Mouse (Mus musculus): ENCODE data around the gene Gm20388. TPM values are rescaled to one million over a fixed set of nuclear protein-coding genes. Genes with fewer than 3 reads are reported as not detected.

Gene Gm20388
- polyA plus RNA-seq, 1 experiment from 2014 or later, result not detected

DNA sequence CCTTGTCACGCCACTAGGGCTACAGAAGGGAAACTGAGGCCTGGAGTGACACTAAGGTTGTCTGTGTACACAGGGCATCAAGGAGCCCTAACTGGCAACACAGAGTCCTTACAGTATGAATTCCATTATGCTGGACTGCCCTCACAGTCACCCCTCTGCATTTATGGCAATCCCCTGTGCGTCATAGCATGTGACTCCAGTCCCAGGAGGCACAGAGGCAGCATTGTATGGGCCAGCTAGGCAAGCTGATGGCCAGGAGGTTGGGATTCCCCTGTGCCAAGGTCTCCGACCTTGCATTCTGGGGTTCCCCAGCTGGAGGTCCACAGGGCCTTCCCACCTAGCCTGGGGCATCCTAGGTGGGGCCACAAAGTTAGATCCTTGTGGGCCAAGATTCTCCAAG lies 2300.9 kb downstream of the Gm20388 start:
- no peak for ATAC-seq (ENCODE audit: insufficient number of reproducible peaks, insufficient read depth, low FRiP score, low TSS enrichment, low read depth)
- no peaks in the 10 kb centered on the region for H3K9me3 ChIP-seq
- H3K4me1 ChIP-seq, result peaks cover 12% of the 10 kb centered on the region
- H3K36me3 ChIP-seq, result no peaks in the 10 kb centered on the region
- WGBS, result 69% methylated on average over 3 of the region's 3 CpGs
- H3K27me3 ChIP-seq, result no peaks in the 10 kb centered on the region
- H3K4me2 ChIP-seq, result no peak overlapping the region
- no peak overlapping the region for H3K27ac ChIP-seq
- no peak overlapping the region for H3K9ac ChIP-seq
- H3K4me3 ChIP-seq, result no peak overlapping the region

DNA sequence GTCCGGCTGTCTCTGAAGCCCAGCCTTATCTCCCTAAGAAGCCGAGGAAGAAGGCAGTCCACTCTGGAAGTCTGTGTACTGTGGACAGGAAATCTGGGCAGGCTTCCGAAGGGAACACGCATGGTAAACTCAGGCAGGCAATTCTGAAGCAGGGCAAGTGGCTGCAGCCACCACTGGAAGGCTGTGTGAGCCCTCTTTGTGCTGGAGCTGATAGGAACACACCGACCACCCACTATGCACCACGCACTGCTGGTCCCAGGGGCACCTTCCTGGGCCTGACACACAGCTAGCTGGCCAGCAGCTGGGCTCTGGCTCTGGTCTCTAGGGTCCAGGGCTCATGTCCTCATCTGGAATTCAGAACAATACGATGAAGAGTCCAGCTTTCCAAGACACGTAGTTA lies 2305.0 kb downstream of the Gm20388 start:
- Histone ChIP-seq H3K9me3 (no peaks in the 10 kb centered on the region), H3K27ac (no peak overlapping the region), H3K4me3 (no peak overlapping the region), H3K27me3 (no peaks in the 10 kb centered on the region; the same call in 1 of the 2 replicates), H3K36me3 (no peaks in the 10 kb centered on the region), H3K4me2 (no peak overlapping the region), H3K9ac (no peak overlapping the region), H3K4me1 (peaks cover 16% of the 10 kb centered on the region)
- ATAC-seq (ENCODE audit: insufficient number of reproducible peaks, insufficient read depth, low FRiP score, low TSS enrichment, low read depth), result no peak
- 60% methylated on average over 8 of the region's 8 CpGs for WGBS

DNA sequence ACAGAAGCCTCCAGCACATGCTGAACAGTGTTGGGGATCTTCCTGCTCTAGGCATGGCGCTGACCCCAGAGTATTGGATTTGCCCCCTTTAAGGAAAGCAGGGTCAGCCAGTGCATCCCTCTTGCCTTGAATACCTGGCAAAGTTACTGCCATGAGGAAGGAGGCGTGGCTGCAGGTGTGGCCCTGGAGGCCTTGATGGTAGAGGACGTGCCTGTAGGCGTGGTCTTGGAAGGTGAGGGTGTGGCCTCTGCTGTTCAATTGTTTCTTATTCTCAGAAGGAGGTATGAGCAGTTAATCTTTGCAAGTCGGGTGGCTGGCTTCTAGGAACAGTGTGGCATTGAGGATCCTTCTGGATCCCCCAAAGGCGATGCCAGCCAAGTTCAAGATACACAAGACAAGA lies 2305.8 kb downstream of the Gm20388 start:
- Histone ChIP-seq H3K4me2 (no peak overlapping the region), H3K4me3 (no peak overlapping the region), H3K36me3 (no peaks in the 10 kb centered on the region), H3K27me3 (no peaks in the 10 kb centered on the region; the same call in 1 of the 2 replicates), H3K4me1 (peaks cover 16% of the 10 kb centered on the region), H3K9ac (no peak overlapping the region), H3K27ac (no peak overlapping the region), H3K9me3 (no peaks in the 10 kb centered on the region)
- WGBS, result 58% methylated on average over 6 of the region's 6 CpGs
- no peak for ATAC-seq (ENCODE audit: insufficient number of reproducible peaks, insufficient read depth, low FRiP score, low TSS enrichment, low read depth)

DNA sequence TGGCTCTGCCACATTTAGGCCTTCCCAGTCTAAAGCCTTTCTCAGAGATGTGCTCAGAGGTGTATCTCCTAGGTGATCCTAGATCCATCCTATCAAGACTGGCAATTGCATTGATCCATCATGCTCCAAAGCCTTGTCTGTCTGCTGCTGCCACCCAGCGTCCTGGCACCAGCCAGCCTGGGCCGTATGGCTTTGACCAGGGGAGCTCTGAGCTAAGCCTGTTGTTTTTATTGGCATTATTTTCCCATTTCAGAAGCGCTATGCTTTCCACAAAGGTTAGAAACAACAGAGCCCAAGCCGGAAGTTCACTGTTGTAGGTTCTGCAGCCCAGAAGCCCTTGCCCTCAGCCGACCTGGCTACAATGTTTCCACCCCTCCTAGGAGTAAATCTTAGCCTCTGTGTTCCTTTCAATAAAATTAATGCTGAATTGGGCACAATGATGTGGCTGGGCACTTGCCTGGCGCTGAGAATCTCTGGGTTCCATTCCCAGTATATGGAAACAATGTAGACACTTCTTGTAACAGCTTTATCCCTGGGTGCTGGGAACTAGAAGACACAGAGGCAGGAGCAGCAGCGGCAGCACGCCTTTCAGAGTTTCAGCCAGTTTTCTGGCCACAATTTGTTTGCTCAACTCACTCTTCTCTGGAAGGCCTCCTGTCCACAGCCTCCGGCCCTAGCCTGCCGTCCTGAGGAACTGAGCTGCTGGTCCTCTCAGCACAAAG lies 2307.0 kb downstream of the Gm20388 start:
- Histone ChIP-seq H3K36me3 (no peaks in the 10 kb centered on the region), H3K4me2 (no peak overlapping the region), H3K27ac (no peak overlapping the region), H3K4me3 (no peak overlapping the region), H3K9ac (no peak overlapping the region), H3K4me1 (peaks cover 16% of the 10 kb centered on the region), H3K27me3 (no peaks in the 10 kb centered on the region; the same call in 1 of the 2 replicates), H3K9me3 (no peaks in the 10 kb centered on the region)
- ATAC-seq (ENCODE audit: insufficient number of reproducible peaks, insufficient read depth, low FRiP score, low TSS enrichment, low read depth), result no peak
- WGBS, result 83% methylated on average over 10 of the region's 10 CpGs

DNA sequence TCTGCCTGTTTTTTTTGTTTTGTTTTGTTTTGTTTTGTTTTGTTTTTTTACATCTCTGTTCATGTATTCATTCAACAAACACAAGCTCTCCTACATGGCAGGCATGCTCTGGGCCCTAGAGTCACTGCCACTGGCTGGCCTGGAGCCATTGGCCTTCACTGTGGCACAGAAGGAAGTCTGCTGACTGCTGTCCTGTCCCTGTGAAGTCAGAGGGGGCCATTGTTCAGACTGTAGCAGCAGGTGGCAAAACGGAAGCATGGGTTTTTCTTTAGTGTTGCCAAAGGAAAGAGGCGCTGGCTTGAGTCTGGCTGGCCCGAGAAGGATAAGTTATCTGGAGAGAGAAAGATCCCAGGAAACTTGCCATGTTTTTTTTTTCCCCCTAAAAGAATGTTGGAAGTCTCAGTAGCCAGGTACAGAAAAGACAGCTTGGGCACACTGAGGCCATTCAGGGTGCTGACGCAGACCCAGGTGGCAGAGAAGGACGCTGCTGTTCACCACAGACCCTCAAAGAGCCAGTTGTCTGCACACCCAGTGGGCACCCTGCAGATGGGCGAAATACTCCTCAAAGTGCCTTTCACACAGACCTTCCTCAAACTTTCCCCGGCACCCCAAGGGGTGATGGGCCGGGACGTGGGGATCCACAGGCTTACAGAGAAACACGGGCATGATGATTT lies 2313.5 kb downstream of the Gm20388 start:
- H3K4me1 ChIP-seq, result peaks cover 15% of the 10 kb centered on the region
- H3K27ac ChIP-seq, result peak overlapping the region; percentile 55
- no peak overlapping the region for H3K4me3 ChIP-seq
- no peak overlapping the region for H3K4me2 ChIP-seq
- no peak overlapping the region for H3K9ac ChIP-seq
- H3K36me3 ChIP-seq, result no peaks in the 10 kb centered on the region
- peaks cover 28% of the 10 kb centered on the region for H3K27me3 ChIP-seq
- no peak for ATAC-seq (ENCODE audit: insufficient number of reproducible peaks, insufficient read depth, low FRiP score, low TSS enrichment, low read depth)
- 54% methylated on average over 10 of the region's 10 CpGs for WGBS
- no peaks in the 10 kb centered on the region for H3K9me3 ChIP-seq

DNA sequence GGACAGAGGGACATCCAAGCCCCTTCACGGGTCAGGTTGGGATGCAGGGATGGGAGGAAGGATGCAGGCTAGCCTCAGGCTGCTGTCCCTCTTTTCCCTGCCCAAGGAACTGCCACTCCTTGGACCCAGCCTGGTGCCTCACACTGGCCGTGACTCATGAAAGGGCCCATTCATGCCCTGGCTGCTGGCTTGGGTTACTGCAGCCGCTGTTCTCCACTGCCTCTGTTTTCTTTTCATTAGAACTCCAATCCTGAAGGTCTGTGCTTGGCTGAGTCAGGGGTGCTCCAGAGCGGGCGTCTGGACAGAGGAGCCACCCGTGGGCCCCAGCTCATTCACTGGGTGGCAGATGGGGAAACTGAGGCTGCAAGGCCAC lies 2314.0 kb downstream of the Gm20388 start:
- H3K4me1 ChIP-seq, result peaks cover 16% of the 10 kb centered on the region
- H3K36me3 ChIP-seq, result no peaks in the 10 kb centered on the region
- peak overlapping the region; percentile 55 for H3K27ac ChIP-seq
- no peak overlapping the region for H3K4me2 ChIP-seq
- peak; percentile 50 for ATAC-seq (ENCODE audit: insufficient number of reproducible peaks, insufficient read depth, low FRiP score, low TSS enrichment, low read depth)
- H3K9me3 ChIP-seq, result no peaks in the 10 kb centered on the region
- no peak overlapping the region for H3K4me3 ChIP-seq
- WGBS, result 30% methylated on average over 6 of the region's 6 CpGs
- H3K27me3 ChIP-seq, result peaks cover 33% of the 10 kb centered on the region
- H3K9ac ChIP-seq, result no peak overlapping the region

DNA sequence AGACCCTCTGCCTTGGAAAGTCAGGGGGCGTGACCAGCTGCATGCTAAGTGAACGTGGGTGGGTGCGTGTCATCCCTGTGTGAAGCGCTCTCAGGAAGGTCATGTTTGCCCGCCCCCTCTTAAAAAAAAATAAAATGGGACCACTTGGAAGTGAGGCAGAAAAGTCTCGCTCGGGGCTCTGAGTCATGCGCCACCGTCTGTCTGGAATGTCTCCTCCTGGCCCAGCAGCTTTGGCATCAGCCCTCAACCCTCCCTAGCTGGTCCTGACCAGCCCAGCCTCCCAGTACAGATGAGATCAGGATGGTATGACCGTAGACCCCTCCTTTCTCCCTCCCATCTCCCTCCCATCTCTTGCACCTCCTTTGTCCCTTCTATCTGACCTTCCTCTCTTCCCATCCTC lies 2314.8 kb downstream of the Gm20388 start:
- no peak for ATAC-seq (ENCODE audit: insufficient number of reproducible peaks, insufficient read depth, low FRiP score, low TSS enrichment, low read depth)

DNA sequence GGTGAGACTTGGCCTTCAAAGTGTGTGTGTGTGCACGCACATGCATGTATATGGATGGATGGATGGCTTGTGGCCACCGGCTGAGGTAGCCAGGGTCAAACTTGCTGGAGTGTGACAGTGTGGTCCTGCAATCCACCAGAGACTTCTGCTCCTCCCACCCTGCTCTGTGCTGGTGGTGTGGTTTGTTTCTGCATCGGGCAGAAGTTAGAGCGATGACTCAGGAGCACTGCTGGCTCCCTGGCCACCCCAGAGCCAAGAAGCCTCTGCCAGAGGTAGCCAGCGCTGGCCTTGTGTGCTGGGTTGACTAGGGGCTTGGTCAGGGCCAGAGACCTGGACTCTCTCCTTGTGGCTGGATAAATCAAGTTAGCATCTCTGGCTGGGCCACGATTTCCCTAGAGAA lies 2316.7 kb downstream of the Gm20388 start:
- no peak for ATAC-seq (ENCODE audit: insufficient number of reproducible peaks, insufficient read depth, low FRiP score, low TSS enrichment, low read depth)
- WGBS, result 79% methylated on average over 6 of the region's 6 CpGs
- H3K4me2 ChIP-seq, result no peak overlapping the region
- H3K4me3 ChIP-seq, result no peak overlapping the region
- no peaks in the 10 kb centered on the region for H3K36me3 ChIP-seq
- H3K4me1 ChIP-seq, result peaks cover 30% of the 10 kb centered on the region
- no peaks in the 10 kb centered on the region for H3K9me3 ChIP-seq
- H3K9ac ChIP-seq, result no peak overlapping the region
- H3K27ac ChIP-seq, result no peak overlapping the region
- H3K27me3 ChIP-seq, result peaks cover 61% of the 10 kb centered on the region

More for the DNA sequence above, 2314.8 kb downstream of the Gm20388 start:
- Histone ChIP-seq H3K4me2 (no peak overlapping the region), H3K36me3 (no peaks in the 10 kb centered on the region), H3K9me3 (no peaks in the 10 kb centered on the region), H3K4me3 (no peak overlapping the region), H3K4me1 (peaks cover 17% of the 10 kb centered on the region), H3K27me3 (peaks cover 42% of the 10 kb centered on the region), H3K27ac (peak overlapping the region; percentile 55), H3K9ac (no peak overlapping the region)
- WGBS, result 62% methylated on average over 10 of the region's 10 CpGs

DNA sequence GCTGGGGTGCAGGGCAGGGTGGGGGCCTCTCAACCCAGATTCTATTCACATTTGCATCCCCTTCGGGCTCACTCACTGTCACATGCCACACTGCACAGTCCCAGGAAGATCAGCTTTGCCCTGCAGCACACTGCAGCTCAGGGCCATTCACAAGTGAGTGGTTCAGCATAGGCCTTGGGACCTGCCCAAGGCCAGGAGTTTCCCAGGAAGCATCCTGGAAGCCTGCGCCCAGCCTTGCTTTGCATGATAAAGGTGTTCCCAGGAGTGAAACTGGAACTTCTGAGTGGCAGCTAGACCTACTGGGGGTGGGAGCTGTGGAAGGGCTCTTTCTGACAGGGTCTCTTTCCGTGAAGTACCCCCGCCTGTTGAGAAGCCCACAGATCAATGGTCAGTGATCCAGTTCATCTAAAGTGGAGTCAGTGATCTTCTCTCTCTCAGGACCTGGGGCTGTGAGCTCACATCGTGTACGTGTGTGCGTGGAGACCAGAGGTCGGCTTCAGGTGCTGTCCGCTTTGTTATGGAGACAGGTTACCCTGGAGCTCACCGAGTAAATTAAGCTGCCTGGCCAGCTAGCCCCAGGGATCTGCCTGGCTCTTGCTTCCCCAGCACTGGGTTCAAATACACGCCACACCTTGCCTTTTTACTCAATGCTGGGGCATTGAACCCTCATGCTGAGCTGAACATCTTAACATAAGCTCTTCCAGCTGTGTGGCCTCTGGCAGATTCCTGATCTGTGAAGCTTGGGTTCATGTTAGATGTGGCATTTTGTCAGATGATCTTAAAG lies 2318.3 kb downstream of the Gm20388 start:
- peaks cover 63% of the 10 kb centered on the region for H3K27me3 ChIP-seq
- ATAC-seq (ENCODE audit: insufficient number of reproducible peaks, insufficient read depth, low FRiP score, low TSS enrichment, low read depth), result no peak
- H3K36me3 ChIP-seq, result no peaks in the 10 kb centered on the region
- H3K9ac ChIP-seq, result no peak overlapping the region
- no peak overlapping the region for H3K27ac ChIP-seq
- H3K4me1 ChIP-seq, result peaks cover 35% of the 10 kb centered on the region
- no peak overlapping the region for H3K4me2 ChIP-seq
- WGBS, result 43% methylated on average over 11 of the region's 11 CpGs
- no peaks in the 10 kb centered on the region for H3K9me3 ChIP-seq
- H3K4me3 ChIP-seq, result no peak overlapping the region

DNA sequence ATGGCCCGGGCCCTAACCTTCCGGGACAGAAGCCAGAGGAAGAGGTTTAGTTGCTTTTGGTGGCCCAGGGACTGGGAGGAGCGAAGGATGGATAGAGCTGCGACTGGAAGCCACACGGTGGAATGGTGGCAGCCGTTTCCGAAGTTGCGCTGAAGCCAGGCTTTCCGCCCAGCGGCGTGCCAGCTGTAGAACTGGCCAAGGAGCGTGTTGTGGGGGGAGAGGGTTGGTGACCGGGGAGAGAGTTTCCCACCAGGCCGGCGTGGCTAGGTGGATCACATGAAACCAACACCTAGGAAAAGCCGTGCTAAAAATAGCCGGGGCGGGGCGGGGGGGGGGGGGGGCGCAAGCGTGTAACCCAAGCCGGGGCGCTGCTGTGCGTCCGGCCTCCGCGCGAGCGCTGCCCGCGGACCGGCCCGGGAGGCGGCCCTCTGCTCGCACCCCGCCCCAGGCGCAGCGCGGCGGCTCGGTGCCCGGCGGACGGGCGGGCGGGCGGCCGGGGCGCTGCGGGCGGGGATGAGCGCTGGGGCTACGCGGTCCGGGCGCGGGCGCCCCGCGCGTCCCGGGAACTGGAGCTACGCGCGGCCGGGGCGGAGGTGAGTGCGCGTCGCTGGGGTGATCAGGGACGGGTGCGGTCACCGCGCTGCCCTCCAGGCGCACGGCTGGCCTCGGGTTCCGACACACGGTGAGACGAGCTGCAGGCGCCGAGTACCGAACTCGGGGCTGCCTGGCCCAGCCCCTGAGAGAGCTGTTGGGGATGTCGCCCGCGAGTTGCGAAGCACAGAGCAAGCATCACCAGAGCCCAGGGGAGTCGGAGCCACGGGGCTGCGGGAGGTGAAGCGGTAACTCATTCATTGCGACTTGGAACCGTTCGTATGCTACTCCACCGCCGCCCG lies 2319.4 kb downstream of the Gm20388 start:
- Histone ChIP-seq H3K9ac (peak overlapping the region; percentile 78), H3K4me2 (peak overlapping the region; percentile 97), H3K4me3 (peak overlapping the region; percentile 62), H3K9me3 (no peaks in the 10 kb centered on the region), H3K36me3 (no peaks in the 10 kb centered on the region), H3K27me3 (peaks cover 63% of the 10 kb centered on the region), H3K4me1 (peaks cover 39% of the 10 kb centered on the region), H3K27ac (peak overlapping the region; percentile 55; the same call in 1 of the 2 replicates)
- WGBS, result under 1% methylated on average over 87 of the region's 98 CpGs
- ATAC-seq (ENCODE audit: insufficient number of reproducible peaks, insufficient read depth, low FRiP score, low TSS enrichment, low read depth), result 0 out of 2 replicates have a peak, but pooled peaks have one; percentile 27
